Mouse (Mus musculus) gastrocnemius, postnatal 14 days (tissue): ENCODE measurements around the gene Acsl3. TPM values are rescaled to one million over a fixed set of nuclear protein-coding genes. Genes with fewer than 3 reads are reported as not detected.
A peak's percentile ranks its signal among the peaks of the same experiment; 100 is the strongest.

Experiments
- DNase-seq: peaks from one replicate; pipeline ENCODE4 v3.0.0; 2021; ENCODE audit warnings: mixed read lengths
- intact Hi-C: fragments of 180-260 bp; cut with DNase I; formaldehyde crosslinking; loops from one replicate; pipeline ENCODE4 v1.15.1; 2025; ENCODE audit warnings: low total_unique reads
- long read RNA-seq, 2 experiments: library from polyadenylated mRNA; stranded (forward); transcript quantifications; one replicate each; pipeline ENCODE4 v2.0.0; 2021
- total RNA-seq, 2 experiments: library from RNA; stranded (reverse); gene quantifications; 2 replicates each; pipeline ENCODE4 v1.2.3; 2021

Gene Acsl3
- 10 to 100 TPM in 1 of 2 experiments, 1 to 10 TPM in 1; 7.0 to 10.0 TPM for total RNA-seq
- long read RNA-seq, experiment 1, partial matches to known transcripts = 1 of 4 reads
- long read RNA-seq, experiment 1, other reads (novel, unspliced or antisense) = 1 of 4 reads
- long read RNA-seq, experiment 2, partial matches to known transcripts = 0 of 2 reads
- long read RNA-seq, experiment 2, other reads (novel, unspliced or antisense) = 0 of 2 reads

DNA sequence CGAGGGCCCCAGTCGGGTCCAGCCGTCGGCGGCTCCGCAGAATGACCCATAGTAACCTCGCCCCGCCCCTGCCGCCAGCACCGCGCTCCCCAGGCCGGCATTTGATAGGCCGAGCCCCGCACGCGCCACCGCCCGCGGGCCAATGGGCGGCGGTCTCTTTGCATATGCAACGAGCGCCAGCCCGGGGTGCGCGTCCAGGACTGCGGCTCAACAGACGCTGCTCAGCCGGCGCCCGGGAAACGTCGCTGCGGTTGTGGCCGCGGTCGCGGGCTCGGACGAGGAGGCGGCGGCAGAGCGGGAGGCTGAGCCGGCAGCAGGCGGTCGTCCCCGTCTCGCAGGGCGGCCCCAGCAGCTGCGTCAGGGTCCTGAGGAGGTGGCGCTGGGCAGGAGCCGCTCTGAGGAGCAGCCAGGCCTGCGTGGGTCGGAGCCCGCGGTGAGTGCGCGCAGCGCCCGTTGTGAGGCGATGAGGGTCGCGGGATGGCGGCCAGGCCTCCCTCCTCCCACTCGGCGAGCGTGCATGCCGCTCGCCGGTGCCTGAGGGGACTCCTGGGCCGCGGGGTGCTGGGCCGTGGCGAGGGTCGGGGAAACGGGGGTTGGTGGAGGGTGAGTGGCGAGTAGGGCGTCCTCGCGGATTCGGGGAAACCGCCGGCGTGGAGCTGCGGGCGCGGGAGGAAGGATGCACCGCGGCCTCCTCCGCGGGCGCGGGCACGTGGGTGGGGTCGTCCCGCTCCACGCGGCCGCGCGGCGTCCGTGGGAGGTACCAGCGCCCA is at the start of gene Acsl3, which contains the start of gene Utp14b:
TSS of gene Acsl3 (plus strand) at position 155 of the 770 bp plus-strand sequence.
TSS of gene Utp14b (plus strand) at position 368 of the 770 bp plus-strand sequence.
- peak; percentile 98 for DNase-seq
- intact Hi-C loops = no loop called here

GRCm38 (mm10) chr1:78609134-78609907 is 48.3 kb upstream of the Acsl3 start:
- no peak for DNase-seq
- intact Hi-C loops = no loop called here

GRCm38 (mm10) chr1:78611039-78611438 is 46.6 kb upstream of the Acsl3 start:
- no peak for DNase-seq
- intact Hi-C loops = no loop called here

GRCm38 (mm10) chr1:78612959-78613358 is 44.7 kb upstream of the Acsl3 start:
- intact Hi-C loops = no loop called here
- DNase-seq = no peak

GRCm38 (mm10) chr1:78624352-78624751 is 33.3 kb upstream of the Acsl3 start:
- DNase-seq = no peak
- intact Hi-C loops = no loop called here

- DNase-seq = no peak
- intact Hi-C loops = no loop called here
Observed at GRCm38 (mm10) chr1:78634486-78634885, 23.1 kb upstream of the Acsl3 start.

- DNase-seq = no peak
- intact Hi-C loops = no loop called here
Observed at GRCm38 (mm10) chr1:78640871-78641270, 16.8 kb upstream of the Acsl3 start.

GRCm38 (mm10) chr1:78641791-78642190 is 15.8 kb upstream of the Acsl3 start:
- intact Hi-C loops = no loop called here
- DNase-seq = no peak

- intact Hi-C loops = no loop called here
- DNase-seq = no peak
Observed at GRCm38 (mm10) chr1:78642197-78642596, 15.4 kb upstream of the Acsl3 start.

DNA sequence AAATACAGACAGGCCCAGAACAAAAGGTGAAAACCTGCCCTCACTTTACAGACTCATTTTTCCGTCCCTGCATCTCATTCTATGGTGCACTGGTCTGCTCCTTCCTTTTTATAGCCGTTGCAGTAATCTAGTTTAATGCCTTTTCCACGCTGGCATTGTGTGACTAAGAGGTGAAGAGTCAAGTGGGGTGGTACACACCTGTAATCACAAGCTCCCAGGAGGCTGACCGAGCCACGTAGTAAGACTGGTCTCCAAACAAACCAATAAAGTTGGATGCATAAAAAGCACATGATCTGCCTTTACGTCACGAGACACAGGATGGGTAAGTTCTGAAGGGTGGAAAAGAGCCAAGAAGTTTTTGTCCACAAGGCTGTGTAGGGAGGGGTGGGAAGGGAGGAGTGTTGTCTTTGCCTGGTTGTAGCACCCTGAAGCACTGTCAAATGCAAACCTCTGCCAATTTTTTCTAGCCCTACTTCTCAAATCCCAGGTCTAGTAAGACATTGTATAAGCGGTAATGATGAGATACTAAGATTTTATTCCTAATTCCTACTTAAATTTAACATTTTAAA is 10.2 kb upstream of the Acsl3 start:
- intact Hi-C loops = no loop called here
- DNase-seq = no peak

DNA sequence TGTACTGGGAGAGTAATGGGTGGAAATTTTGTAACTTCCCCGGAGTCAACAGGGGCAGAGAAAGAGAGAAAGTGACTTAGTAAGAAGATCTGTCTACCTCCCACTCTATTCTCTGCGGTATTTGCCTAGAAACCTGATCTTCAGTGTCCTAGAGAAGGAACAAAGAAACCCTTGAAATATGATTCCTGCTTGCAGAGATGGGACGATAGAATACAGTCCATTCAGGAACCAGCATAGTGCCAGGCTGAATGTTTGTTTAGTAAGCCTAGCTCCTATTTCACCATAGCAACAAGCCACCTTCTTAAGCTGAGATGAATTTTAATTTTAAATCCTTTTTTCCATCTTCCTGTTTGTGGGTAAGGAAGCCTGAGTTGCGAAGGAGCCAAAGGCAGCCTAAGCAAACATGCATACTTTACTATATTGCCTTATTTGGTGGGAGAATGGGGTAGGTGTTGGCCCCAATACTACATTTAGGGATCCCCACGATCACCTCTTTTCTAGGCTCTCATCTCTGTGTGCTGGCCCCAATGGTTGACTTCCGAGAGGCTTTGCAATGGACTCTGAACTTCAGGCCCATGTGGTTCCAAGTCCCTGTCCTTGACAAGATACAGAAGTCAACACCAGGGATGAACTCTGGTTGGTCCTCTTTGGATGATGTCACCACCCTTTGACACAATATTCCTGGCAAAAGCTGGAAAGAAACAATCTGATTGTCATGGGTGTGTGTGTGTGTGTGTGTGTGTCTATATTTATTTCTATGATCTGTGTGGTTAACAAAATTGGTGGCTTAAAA is 8.2 kb upstream of the Acsl3 start:
- DNase-seq = no peak
- intact Hi-C loops = no loop called here

- DNase-seq = no peak
- intact Hi-C loops = no loop called here
Observed at GRCm38 (mm10) chr1:78656472-78656871, 1.2 kb upstream of the Acsl3 start.

- intact Hi-C loops = no loop called here
- DNase-seq = no peak
Observed at GRCm38 (mm10) chr1:78657021-78657629, 500 bp upstream of the Acsl3 start.

DNA sequence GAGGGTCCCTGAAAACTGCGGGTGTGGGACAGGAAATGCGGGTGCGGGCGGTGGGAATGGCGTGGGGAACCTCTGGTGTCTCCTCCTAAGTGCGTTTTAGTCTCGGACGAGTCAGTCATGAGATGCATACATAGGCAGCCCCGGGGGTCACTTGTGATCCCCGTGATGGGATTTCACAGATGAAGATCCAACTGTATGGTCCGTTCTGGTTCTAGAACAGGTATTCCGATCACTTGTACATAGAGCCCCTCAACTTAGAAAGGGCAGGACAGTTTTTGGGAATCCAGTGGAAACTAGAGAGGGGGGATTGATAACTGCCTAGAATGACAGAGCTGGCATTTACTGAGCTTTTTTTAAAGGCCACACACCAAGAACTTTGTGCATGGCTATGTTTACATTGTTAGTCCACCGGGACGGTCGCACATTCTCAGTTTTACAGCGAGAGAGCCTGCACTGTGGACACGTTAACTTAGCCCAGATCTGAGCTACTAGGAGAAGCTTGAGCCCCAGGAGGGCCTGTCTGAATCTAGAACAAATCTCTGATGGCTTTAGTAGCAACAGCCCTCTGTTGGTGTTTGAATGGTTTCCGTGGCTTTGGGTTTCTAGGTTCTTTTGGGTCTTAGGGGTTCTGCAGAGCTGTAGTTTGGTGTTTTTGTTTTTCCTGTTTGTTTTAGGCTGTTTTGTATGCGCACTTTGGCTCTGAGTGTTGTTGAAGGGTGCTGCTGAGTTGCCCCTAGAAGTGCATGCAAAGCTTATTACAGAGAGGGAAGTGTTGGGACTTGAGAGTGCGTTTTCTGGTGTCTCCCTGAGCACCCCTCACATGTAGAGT is 1.0 kb downstream of the Acsl3 start:
- intact Hi-C loops = no loop called here

GRCm38 (mm10) chr1:78659270-78659823 is 1.7 kb downstream of the Acsl3 start:
- no peak for DNase-seq
- intact Hi-C loops = no loop called here

More for the DNA sequence above, 1.0 kb downstream of the Acsl3 start:
- DNase-seq = no peak

- DNase-seq = no peak
- intact Hi-C loops = no loop called here
Observed at GRCm38 (mm10) chr1:78664326-78664725, 6.7 kb downstream of the Acsl3 start.

DNA sequence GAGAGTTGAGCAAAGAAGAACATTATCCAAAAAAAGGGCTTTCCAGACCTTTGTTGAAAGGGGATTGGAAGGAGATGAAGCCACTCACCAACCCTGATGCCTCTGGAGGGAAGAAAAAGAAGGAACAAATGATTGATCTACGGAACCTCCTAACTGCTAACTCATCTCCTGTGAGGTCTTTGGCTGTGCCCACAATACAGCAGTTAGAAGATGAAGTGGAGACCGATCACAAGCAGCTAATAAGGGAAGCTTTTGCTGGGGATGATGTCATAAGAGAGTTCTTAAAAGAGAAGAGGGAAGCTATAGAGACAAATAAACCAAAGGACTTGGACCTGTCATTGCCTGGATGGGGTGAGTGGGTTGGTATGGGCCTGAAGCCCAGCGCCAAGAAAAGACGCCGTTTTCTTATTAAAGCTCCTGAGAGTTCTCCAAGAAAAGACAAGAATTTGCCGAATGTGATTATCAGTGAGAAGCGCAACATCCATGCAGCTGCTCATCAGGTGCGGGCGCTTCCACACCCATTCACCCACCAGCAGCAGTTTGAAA is 8.4 kb downstream of the Acsl3 start:
- intact Hi-C loops = no loop called here

More for the DNA sequence above, 8.4 kb downstream of the Acsl3 start:
- no peak for DNase-seq
